Mouse (Mus musculus) gastrocnemius, adult 2 months (tissue): ENCODE data around the gene Gm5936. TPM values are rescaled to one million over a fixed set of nuclear protein-coding genes. Genes with fewer than 3 reads are reported as not detected.
"Not testable (repeated sequence)": the region's sequence is repeated elsewhere in the genome, so short reads cannot be mapped to it uniquely, and the experiment has no call there.

Source experiments
- DNase-seq: peaks from one replicate; pipeline ENCODE4 v3.0.0; 2022
- H3K27ac ChIP-seq: fragments of 200-600 bp; 2 replicates; pipeline ENCODE4 v1.8.1; 2022; ENCODE audit warnings: mild to moderate bottlenecking
- H3K4me3 ChIP-seq: fragments of 200-600 bp; 2 replicates; pipeline ENCODE4 v1.8.1; 2022; ENCODE audit warnings: mild to moderate bottlenecking, moderate library complexity
- CTCF ChIP-seq: fragments of 200-600 bp; IDR thresholded peaks from 2 replicates; pipeline ENCODE4 v1.8.1; 2022; ENCODE audit warnings: antibody characterized with exemption, mild to moderate bottlenecking, moderate library complexity
- intact Hi-C: fragments of 180-260 bp; cut with DNase I; formaldehyde crosslinking; loops from one replicate; pipeline ENCODE4 v1.15.1; 2025
- long read RNA-seq, 2 experiments: library from polyadenylated mRNA; stranded (forward); transcript quantifications; one replicate each; pipeline ENCODE4 v2.0.0; 2021
- total RNA-seq, 2 experiments: library from RNA; stranded (reverse); gene quantifications; 2 replicates each; pipeline ENCODE4 v1.2.3; 2021

Gm5936 gene
- total RNA-seq, result not detected
- long read RNA-seq, experiment 1, result 0 reads
- long read RNA-seq, experiment 2, result 0 reads

DNA sequence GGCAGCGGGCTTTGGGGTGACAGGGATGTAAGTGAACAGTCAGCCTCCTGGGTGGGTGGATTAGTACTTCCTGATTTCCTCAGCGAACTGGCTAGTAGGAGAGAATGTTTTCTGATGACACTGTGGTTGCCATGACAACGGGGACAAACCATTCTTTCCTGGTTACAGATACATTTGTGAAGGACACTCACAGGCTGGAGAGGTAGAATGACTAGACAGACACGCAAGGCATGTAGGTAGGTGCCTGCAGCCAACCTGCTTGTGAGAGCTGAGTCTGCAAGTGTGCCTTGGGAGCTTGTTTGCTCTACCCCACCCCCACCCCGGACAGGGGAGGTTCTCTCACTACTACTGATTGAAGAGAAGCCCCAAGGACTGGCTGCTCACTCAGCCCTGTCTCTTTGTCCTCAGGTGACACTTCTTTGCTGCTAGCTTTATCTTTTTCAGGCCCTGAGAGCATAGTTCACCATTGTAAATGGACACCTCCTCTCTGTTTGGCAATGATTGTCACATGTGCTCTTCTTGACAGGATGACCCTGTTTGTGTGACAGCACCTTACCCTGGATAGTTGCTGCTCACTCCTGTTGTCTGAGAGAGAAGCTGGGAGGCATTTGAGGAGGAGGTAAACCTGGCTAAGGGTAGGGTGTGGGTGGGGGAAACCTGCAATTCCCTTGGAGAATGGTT, at the start of gene Gm5936:
Gene Gm5936, plus strand, starts transcription at position 355 of the 681 bp plus-strand sequence.
- peak; percentile 14 for DNase-seq
- intact Hi-C loops, H3K4me3 ChIP-seq, H3K27ac ChIP-seq: not testable (repeated sequence)

DNA sequence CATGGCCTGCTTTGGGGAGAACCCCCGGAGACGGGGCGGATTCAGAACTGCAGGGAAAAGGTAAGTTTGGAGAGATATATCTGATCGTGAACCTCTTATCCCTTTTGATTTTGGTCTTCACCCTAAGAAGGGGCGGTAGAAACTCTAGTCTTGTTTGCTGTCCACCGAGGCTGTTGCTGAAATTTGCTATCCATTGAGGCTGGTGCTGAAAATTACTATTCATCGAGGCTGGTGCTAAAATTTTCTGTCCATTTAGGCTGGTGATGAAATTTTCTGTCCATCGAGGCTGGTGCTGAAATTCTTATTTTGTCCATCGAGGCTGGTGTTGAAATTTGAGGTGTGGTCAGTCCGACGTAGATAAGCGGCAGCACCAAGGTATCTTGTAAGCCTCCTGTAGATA, 19.1 kb downstream of the Gm5936 start:
- H3K27ac ChIP-seq, H3K4me3 ChIP-seq, DNase-seq, intact Hi-C loops: not testable (repeated sequence)

DNA sequence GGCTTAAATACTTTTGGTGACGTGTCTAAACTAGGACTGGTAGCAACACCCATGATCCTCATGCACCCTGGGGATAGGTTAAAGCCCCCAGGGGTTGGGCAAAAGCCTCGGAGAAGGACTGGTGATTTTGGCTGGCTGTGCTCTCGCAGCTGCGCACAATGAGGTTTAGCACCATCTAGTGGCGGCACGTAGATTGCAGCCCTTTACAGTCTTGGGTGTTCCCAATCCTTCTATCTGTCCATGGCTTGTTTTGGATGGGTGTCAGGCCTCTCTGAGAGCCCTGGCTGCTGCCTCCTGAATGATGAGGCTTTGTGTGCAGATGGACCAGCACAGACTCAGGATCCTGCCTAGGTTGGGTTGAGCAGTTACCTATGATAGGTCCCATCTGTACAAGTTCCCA, 43.1 kb downstream of the Gm5936 start:
- intact Hi-C loops, result loop anchor here (10.0 kb wide), 1 partner anchor 425 kb away; no protein-coding TSS in a partner anchor
- DNase-seq, result peak; percentile 70
- H3K4me3 ChIP-seq, H3K27ac ChIP-seq: not testable (repeated sequence)
- TF ChIP-seq CTCF, result peak; percentile 34

Other genes starting within 250 kb of the Gm5936 start
- gene Olfr1325, start 244.5 kb upstream of the Gm5936 start, total RNA-seq, result not detected
- not detected for gene Gm5640, start 191.6 kb upstream of the Gm5936 start, total RNA-seq
- not detected for gene Gm6890, start 96.3 kb upstream of the Gm5936 start, total RNA-seq
- under 1 TPM; 0.47 to 0.64 TPM for gene Gab3, start 248.3 kb downstream of the Gm5936 start, total RNA-seq